Mouse (Mus musculus) liver, postnatal 0 days (tissue): ENCODE results near the gene Mdm4. TPM values are rescaled to one million over a fixed set of nuclear protein-coding genes. Genes with fewer than 3 reads are reported as not detected.

Experiments used
- ATAC-seq: fragments of 200-750 bp; cut with Nextera tagmentation; 2 replicates; pipeline ENCODE4 v1.8.0; 2017; ENCODE audit warnings: mild to moderate bottlenecking, moderate library complexity
- DNase-seq: peaks from one replicate; pipeline ENCODE4 v3.0.0-alpha.2; 2016
- H3K27ac ChIP-seq: fragments of 300-500 bp; sonication (generic); 2 replicates; pipeline ENCODE4 v1.5.1; 2014; ENCODE audit warnings: antibody characterized with exemption, moderate library complexity, mild to moderate bottlenecking, low read depth
- H3K27me3 ChIP-seq: fragments of 300-500 bp; sonication (generic); 2 replicates; pipeline ENCODE4 v1.6.1; 2014; ENCODE audit warnings: low read length, control low read depth, mixed read lengths; ENCODE audit not compliant: insufficient read depth
- H3K36me3 ChIP-seq: fragments of 300-500 bp; sonication (generic); replicated peaks from 2 replicates; pipeline ENCODE4 v1.6.1; 2014; ENCODE audit warnings: mild to moderate bottlenecking, control low read depth, low read length, moderate library complexity, mixed read lengths; ENCODE audit not compliant: insufficient read depth
- H3K4me1 ChIP-seq: fragments of 300-500 bp; sonication (generic); 2 replicates; pipeline ENCODE4 v1.6.1; 2014; ENCODE audit warnings: antibody characterized with exemption, mild to moderate bottlenecking, control low read depth; ENCODE audit not compliant: insufficient read depth
- H3K4me2 ChIP-seq: fragments of 300-500 bp; sonication (generic); 2 replicates; pipeline ENCODE4 v1.6.1; 2014; ENCODE audit warnings: low read depth, mild to moderate bottlenecking, low read length, moderate library complexity, mixed read lengths
- H3K4me3 ChIP-seq: fragments of 300-500 bp; sonication (generic); 2 replicates; pipeline ENCODE4 v1.5.1; 2014; ENCODE audit warnings: low read depth, low read length
- H3K9ac ChIP-seq: fragments of 300-500 bp; sonication (generic); replicated peaks from 2 replicates; pipeline ENCODE4 v1.6.1; 2014; ENCODE audit warnings: mild to moderate bottlenecking, moderate library complexity
- H3K9me3 ChIP-seq: fragments of 300-500 bp; sonication (generic); 2 replicates; pipeline ENCODE4 v1.6.1; 2016; ENCODE audit warnings: mild to moderate bottlenecking, control low read depth, low read length, mixed read lengths
- CTCF ChIP-seq: sonication (generic); IDR thresholded peaks from 2 replicates; pipeline ENCODE4 v1.5.1; 2016; ENCODE audit warnings: antibody characterized with exemption, low read depth
- EP300 ChIP-seq: IDR thresholded peaks from 2 replicates; pipeline ENCODE4 v1.6.1; 2016; ENCODE audit warnings: antibody characterized with exemption, low read depth, mild to moderate bottlenecking
- WGBS: fragments of 180-500 bp; shearing (Covaris S2); extraction: QIAGEN DNeasy Blood & Tissue Kit; methylation state at CpG from one replicate; pipeline ENCODE4 v1.1.7; 2014; ENCODE audit not compliant: insufficient replicate concordance; 5-methylcytosine and 5-hydroxymethylcytosine counted together
- polyA plus RNA-seq: library from polyadenylated mRNA; unstranded; fragments of >200 nt; fragmentation: Nextera tagmentation; extraction: Ambion mirVana; gene quantifications from 2 replicates; pipeline ENCODE4 v1.2.1, GENCODE M21; 2015

Mdm4 gene
- 5.8 and 9.0 TPM in 2 replicates for polyA plus RNA-seq

GRCm38 (mm10) chr1:133030461-133030860, at the start of gene Mdm4:
Gene Mdm4 (minus strand): TSS chr1:133030561.
- no peak for DNase-seq
- 91% methylated on average over 5 of the region's 5 CpGs for whole genome bisulfite sequencing
- Histone ChIP-seq H3K4me2 (no peak within 1 kb of the TSS), H3K4me3 (no peak within 1 kb of the TSS), H3K9ac (no peak within 1 kb of the TSS), H3K4me1 (peaks cover 25% of the 10 kb centered on the region), H3K27me3 (no peaks in the 10 kb centered on the region), H3K36me3 (no peaks in the 10 kb centered on the region), H3K27ac (peak within 1 kb of the TSS; percentile 29; the same call in 1 of the 2 replicates), H3K9me3 (no peaks in the 10 kb centered on the region)
- ATAC-seq: no peak
- TF ChIP-seq CTCF (no peak), EP300 (no peak)

DNA sequence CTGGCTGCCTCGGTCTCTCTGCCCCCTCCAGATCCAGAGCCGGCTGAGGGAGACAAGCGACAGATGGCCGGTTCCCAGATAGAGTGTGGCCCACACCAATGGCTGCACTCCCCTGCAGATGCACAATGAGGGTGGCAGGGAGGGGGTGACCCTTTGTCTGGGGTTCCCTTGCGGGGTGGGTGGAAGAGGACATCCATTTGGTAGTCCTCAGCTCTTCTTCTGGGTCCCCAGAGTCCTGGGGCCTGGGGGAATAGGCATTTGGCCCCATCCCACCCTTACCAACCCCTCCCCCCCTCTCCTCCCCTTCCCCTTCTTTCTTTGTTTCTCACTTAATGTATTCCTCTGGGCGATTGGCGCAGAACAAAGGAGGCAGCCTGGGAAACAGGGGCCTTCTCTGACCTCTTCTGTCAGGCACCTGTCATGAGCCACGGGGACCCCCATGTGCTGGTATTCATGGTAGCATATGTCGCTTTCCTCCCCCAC, 49.8 kb upstream of the Mdm4 start:
- Histone ChIP-seq H3K4me3 (no peak overlapping the region), H3K9me3 (no peaks in the 10 kb centered on the region), H3K9ac (no peak overlapping the region), H3K4me2 (no peak overlapping the region), H3K36me3 (no peaks in the 10 kb centered on the region), H3K4me1 (peaks cover 34% of the 10 kb centered on the region), H3K27ac (no peak overlapping the region), H3K27me3 (no peaks in the 10 kb centered on the region)
- TF ChIP-seq CTCF (no peak), EP300 (no peak)
- DNase-seq: no peak
- 68% methylated on average over 9 of the region's 9 CpGs for WGBS
- no peak for ATAC-seq

DNA sequence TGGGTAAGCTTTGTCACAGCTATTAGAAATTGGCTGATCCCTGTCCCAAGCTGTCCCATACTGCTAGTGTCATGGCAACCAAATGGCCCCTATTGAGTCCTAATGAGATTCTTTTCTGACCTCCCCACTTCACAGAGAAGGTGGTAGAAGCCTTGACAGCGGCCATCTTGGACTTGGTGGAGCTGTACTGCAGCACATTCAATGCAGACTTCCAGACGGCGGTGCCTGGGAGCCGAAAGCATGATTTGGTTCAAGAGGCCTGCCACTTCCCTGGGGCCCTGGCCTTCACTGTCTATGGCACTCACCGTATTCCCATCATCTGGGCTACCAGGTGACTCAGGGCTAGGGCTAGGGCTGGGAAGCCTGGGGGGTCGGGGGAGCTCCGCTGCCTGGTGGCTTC, 49.1 kb upstream of the Mdm4 start:
- DNase-seq: no peak
- no peak for TF ChIP-seq EP300
- TF ChIP-seq CTCF: no peak
- Histone ChIP-seq H3K9ac (no peak overlapping the region), H3K9me3 (no peaks in the 10 kb centered on the region), H3K4me1 (peaks cover 27% of the 10 kb centered on the region), H3K27me3 (no peaks in the 10 kb centered on the region), H3K4me3 (no peak overlapping the region), H3K36me3 (no peaks in the 10 kb centered on the region), H3K4me2 (no peak overlapping the region), H3K27ac (no peak overlapping the region)
- 88% methylated on average over 7 of the region's 7 CpGs for WGBS
- ATAC-seq: no peak

DNA sequence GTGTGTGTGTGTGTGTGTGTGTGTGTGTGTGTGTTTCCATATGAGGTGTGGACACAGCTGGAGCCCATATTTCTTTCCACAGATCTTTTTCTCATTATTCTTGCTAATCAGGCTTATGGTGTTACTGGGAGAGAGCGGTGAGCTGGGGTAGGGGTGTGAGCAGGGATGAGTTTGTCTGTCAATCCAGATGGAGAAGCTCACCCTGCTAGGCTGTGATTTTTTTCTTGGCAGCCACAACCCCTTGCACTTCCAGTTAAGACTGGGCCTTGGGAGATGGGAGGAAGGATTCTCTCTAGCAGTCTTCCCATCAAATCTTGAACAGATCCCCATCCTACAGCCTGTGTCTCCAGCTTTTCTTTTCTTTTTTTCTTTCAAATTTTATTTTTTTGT, 48.0 kb upstream of the Mdm4 start:
- Histone ChIP-seq H3K9me3 (no peaks in the 10 kb centered on the region), H3K27ac (no peak overlapping the region), H3K4me3 (no peak overlapping the region), H3K27me3 (no peaks in the 10 kb centered on the region), H3K36me3 (no peaks in the 10 kb centered on the region), H3K9ac (no peak overlapping the region), H3K4me2 (no peak overlapping the region), H3K4me1 (peaks cover 19% of the 10 kb centered on the region)
- DNase-seq (no peak), ATAC-seq (no peak)
- WGBS: 89% methylated on average over 1 of the region's 1 CpGs
- no peak for TF ChIP-seq EP300
- TF ChIP-seq CTCF: no peak

GRCm38 (mm10) chr1:133077606-133078337, 47.4 kb upstream of the Mdm4 start:
- no peak overlapping the region for H3K4me3 ChIP-seq
- TF ChIP-seq CTCF (no peak), EP300 (no peak)
- no peaks in the 10 kb centered on the region for H3K9me3 ChIP-seq
- ATAC-seq (no peak), DNase-seq (no peak)
- H3K4me1 ChIP-seq: peaks cover 17% of the 10 kb centered on the region
- H3K27me3 ChIP-seq: no peaks in the 10 kb centered on the region
- no peak overlapping the region for H3K27ac ChIP-seq
- no peak overlapping the region for H3K9ac ChIP-seq
- H3K36me3 ChIP-seq: no peaks in the 10 kb centered on the region
- no peak overlapping the region; the same call in 1 of the 2 replicates for H3K4me2 ChIP-seq
- WGBS: 55% methylated on average over 12 of the region's 12 CpGs

DNA sequence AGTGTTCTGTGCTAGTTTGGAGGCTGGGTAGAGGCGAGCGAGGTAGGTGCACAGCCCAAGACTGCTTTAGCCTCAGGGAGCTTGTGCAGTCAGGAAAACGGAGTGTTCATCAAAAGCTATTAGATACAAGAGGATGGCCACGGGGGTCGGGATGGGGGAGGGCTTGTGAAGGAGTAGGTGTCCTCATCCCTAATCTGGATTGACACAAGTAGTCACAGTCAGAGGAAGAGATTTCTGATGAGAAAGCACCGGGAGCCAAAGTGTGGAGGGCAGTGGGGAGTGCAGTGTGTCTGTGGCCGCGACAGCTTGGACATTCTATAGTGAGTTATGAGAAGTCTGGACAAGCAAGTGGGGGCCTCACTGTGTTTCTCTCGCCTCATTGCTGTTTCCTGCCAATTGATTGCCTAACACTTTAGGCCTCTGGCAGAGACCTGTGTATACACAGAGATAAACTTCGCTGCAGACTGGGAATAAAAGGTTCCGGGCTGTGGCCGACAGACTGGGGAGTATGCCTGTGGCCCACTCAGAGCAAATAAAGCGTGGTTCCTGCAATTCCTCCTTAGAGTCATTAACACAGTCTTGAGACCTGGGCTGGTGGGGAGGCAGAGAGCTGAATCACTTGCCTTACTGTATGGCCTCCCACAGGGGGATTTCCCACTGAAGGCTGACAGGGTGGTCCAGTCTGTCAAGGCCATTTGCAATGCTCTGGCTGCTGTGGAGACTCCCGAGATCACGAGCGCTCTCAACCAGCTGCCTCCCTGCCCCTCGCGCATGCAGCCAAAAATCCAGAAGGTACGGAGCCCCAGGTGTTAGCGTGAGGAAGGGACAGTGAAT, 46.5 kb upstream of the Mdm4 start:
- H3K9ac ChIP-seq: no peak overlapping the region; the same call in 1 of the 2 replicates
- WGBS: 36% methylated on average over 20 of the region's 20 CpGs
- 0 out of 2 replicates have a peak overlapping the region, but pooled peaks have one; percentile 6 for H3K27ac ChIP-seq
- no peaks in the 10 kb centered on the region for H3K36me3 ChIP-seq
- H3K4me3 ChIP-seq: no peak overlapping the region
- H3K4me1 ChIP-seq: peaks cover 21% of the 10 kb centered on the region
- H3K9me3 ChIP-seq: no peaks in the 10 kb centered on the region
- H3K4me2 ChIP-seq: peak overlapping the region; percentile 32; the same call in 1 of the 2 replicates
- H3K27me3 ChIP-seq: no peaks in the 10 kb centered on the region
- TF ChIP-seq EP300 (no peak), CTCF (no peak)
- ATAC-seq (peak; percentile 53), DNase-seq (no peak)
